Mouse (Mus musculus): ENCODE measurements around the gene Sugt1. TPM values are rescaled to one million over a fixed set of nuclear protein-coding genes. Genes with fewer than 3 reads are reported as not detected.

The Sugt1 gene
- polyA plus RNA-seq, 1 experiment = 0.28 TPM

DNA sequence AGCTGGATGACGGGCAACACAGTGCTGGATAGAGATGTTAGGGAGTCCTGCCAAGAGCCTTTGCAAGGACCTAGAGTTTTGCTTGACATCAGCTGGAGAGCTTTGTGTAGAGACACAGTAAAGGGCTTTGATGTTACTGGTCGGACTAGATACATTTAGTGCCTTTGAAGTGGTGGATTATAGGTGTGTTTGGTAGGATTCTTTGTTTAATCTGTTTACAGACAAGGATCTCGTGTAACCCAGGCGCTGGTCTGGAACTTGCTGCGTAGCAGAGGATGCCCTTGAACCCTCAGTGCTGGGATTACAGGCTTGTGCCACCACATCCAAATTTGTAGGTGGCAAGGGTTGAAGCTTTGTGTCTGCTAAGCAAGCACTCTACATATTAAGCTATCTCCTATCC lies 6.6 kb downstream of the Sugt1 start:
- H3K4me3 ChIP-seq (replicated peaks) = no peak overlapping the region
- TF ChIP-seq GATA1 (IDR thresholded peaks at IDR 0.05; ENCODE audit: low read length) (no peak), TAL1 (IDR thresholded peaks at IDR 0.05; ENCODE audit: low read length) (no peak)
- H3K27me3 ChIP-seq (ENCODE audit: control insufficient read depth) = no peaks in the 10 kb centered on the region
- H3K36me3 ChIP-seq (ENCODE audit: control insufficient read depth) = peaks cover 55% of the 10 kb centered on the region
- H3K9me3 ChIP-seq (ENCODE audit: control insufficient read depth, low read length) = no peaks in the 10 kb centered on the region
- peaks cover 9% of the 10 kb centered on the region for H3K4me1 ChIP-seq (ENCODE audit: control insufficient read depth)

DNA sequence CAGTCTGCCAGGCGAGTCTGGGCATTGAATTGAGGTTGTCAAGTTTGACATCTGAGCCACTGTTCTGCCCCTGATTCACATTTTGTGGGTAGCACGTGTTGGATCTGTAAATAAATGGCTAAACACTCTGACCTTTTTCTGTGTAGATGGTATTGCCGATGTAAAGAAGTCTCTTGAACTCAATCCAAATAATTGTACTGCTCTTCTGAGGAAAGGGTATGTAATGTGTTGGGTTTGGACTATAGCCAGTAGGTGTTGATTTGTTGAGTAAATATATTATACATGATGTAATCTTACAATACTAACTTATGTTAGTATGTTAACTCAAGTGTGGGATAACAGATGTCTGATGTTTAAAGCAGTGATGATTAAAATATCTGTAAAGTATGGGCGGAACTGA lies 9.1 kb downstream of the Sugt1 start:
- Histone ChIP-seq H3K9me3 (ENCODE audit: control insufficient read depth, low read length) (no peaks in the 10 kb centered on the region), H3K36me3 (ENCODE audit: control insufficient read depth) (peaks cover 74% of the 10 kb centered on the region), H3K27me3 (ENCODE audit: control insufficient read depth) (no peaks in the 10 kb centered on the region), H3K4me1 (ENCODE audit: control insufficient read depth) (peaks cover 2% of the 10 kb centered on the region), H3K4me3 (replicated peaks) (no peak overlapping the region)
- TF ChIP-seq GATA1 (IDR thresholded peaks at IDR 0.05; ENCODE audit: low read length) = no peak
- TF ChIP-seq TAL1 (IDR thresholded peaks at IDR 0.05; ENCODE audit: low read length) = no peak

DNA sequence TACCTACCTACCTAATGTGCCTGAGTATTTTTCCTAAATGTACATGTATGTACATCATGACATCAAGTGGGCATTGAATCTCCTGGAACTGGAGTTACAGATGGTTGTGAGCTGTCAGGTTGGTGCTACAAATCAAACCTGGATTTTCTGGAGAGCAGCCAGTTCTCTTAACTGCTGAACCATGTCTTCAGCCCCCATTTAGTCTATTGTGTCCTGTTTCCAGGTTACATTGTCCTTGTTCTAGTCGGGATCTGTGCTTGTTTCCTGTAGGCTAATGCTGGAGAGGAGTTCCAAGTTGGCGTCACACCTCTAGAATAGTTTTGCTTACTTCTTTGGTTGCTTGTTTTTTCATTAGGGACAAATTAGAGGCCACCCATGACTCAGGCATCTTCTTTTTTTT lies 18.4 kb downstream of the Sugt1 start:
- TF ChIP-seq TAL1 (IDR thresholded peaks at IDR 0.05; ENCODE audit: low read length) = no peak
- no peak for TF ChIP-seq GATA1 (IDR thresholded peaks at IDR 0.05; ENCODE audit: low read length)
- no peaks in the 10 kb centered on the region for H3K9me3 ChIP-seq (ENCODE audit: control insufficient read depth, low read length)
- H3K27me3 ChIP-seq (ENCODE audit: control insufficient read depth) = no peaks in the 10 kb centered on the region
- H3K4me3 ChIP-seq (replicated peaks) = no peak overlapping the region
- no peaks in the 10 kb centered on the region for H3K4me1 ChIP-seq (ENCODE audit: control insufficient read depth)
- H3K36me3 ChIP-seq (ENCODE audit: control insufficient read depth) = peaks cover 77% of the 10 kb centered on the region

DNA sequence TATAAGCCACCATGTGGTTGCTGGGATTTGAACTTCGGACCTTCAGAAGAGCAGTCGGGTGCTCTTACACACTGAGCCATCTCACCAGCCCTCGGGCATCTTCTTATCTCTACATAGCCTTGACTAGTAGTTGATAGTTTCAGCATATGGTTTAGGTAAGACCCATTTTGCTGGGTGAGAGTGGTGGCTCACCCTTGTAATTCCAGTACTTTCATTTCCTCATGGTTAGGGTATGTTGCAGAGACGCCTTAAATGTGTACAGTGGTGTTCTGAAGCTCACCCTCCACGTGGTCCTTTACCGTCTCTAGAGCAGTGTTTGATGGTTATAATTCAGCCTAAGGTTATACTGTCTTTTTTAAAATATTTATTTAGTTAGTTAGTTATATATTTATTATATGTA lies 18.9 kb downstream of the Sugt1 start:
- H3K27me3 ChIP-seq (ENCODE audit: control insufficient read depth) = no peaks in the 10 kb centered on the region
- peaks cover 78% of the 10 kb centered on the region for H3K36me3 ChIP-seq (ENCODE audit: control insufficient read depth)
- TF ChIP-seq GATA1 (IDR thresholded peaks at IDR 0.05; ENCODE audit: low read length) = no peak
- TF ChIP-seq TAL1 (IDR thresholded peaks at IDR 0.05; ENCODE audit: low read length) = no peak
- no peaks in the 10 kb centered on the region for H3K4me1 ChIP-seq (ENCODE audit: control insufficient read depth)
- H3K9me3 ChIP-seq (ENCODE audit: control insufficient read depth, low read length) = no peaks in the 10 kb centered on the region
- H3K4me3 ChIP-seq (replicated peaks) = no peak overlapping the region

DNA sequence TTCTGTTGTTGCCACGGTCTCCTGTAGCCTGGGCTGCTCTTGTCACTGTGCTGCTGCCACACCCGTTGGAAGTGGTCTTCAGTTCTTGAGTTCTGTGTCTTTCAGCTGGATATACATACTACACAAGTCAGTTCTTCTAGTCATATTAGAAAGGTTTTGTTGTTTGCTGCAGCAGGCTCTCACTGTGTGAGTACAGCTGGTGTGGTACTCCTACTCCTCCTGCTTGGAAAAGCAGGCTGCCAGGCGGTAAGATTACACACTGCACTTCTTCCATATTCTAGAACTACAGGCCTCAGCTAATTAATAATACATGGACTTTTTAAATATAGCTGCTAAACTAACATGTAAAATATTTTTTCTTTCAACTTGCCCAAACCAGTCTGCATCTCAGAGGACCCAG lies 19.4 kb downstream of the Sugt1 start:
- H3K36me3 ChIP-seq (ENCODE audit: control insufficient read depth) = peaks cover 76% of the 10 kb centered on the region
- H3K9me3 ChIP-seq (ENCODE audit: control insufficient read depth, low read length) = no peaks in the 10 kb centered on the region
- H3K4me1 ChIP-seq (ENCODE audit: control insufficient read depth) = no peaks in the 10 kb centered on the region
- TF ChIP-seq TAL1 (IDR thresholded peaks at IDR 0.05; ENCODE audit: low read length) (no peak), GATA1 (IDR thresholded peaks at IDR 0.05; ENCODE audit: low read length) (no peak)
- H3K27me3 ChIP-seq (ENCODE audit: control insufficient read depth) = no peaks in the 10 kb centered on the region
- no peak overlapping the region for H3K4me3 ChIP-seq (replicated peaks)

DNA sequence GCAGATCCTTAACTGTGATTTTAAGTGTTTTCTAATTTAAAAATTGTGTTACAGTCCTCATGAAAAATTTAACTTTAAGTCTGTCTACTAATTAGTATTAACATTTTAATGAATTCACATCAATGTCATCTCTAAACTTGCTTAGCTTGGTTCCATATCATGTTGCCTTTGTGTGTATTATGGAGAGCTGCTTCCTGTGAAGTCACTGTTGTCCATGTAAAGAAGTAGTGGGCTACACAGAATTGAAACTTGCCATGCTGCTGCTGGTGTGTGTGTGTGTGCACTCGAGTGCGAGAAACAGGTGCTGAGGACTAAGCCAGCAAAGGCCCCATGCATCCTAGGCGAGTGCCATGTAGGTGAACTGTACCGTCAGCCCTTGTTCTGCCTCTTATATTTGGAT lies 19.9 kb downstream of the Sugt1 start:
- Histone ChIP-seq H3K4me1 (ENCODE audit: control insufficient read depth) (no peaks in the 10 kb centered on the region), H3K27me3 (ENCODE audit: control insufficient read depth) (no peaks in the 10 kb centered on the region), H3K36me3 (ENCODE audit: control insufficient read depth) (peaks cover 78% of the 10 kb centered on the region), H3K9me3 (ENCODE audit: control insufficient read depth, low read length) (no peaks in the 10 kb centered on the region), H3K4me3 (replicated peaks) (no peak overlapping the region)
- TF ChIP-seq TAL1 (IDR thresholded peaks at IDR 0.05; ENCODE audit: low read length) (no peak), GATA1 (IDR thresholded peaks at IDR 0.05; ENCODE audit: low read length) (no peak)

DNA sequence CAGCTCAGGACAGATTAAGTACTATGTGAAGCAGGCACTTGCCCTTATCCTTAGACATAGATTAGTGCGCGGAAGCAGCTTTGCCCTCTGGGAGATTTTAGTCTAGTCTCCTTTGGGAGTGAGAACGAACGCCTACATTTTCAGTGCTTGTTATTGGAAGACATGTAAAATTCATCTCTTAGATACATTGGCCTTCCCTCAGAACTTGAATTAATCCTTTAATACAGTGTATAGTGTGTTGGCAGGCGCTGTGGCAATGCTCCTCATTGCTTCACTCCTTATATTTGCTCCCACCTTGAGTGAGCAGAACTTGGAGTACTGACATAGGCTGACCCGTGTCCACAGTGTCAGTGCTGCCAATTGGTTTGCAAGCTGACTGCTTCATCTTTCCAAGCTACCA lies 20.8 kb downstream of the Sugt1 start:
- Histone ChIP-seq H3K4me1 (ENCODE audit: control insufficient read depth) (no peaks in the 10 kb centered on the region), H3K9me3 (ENCODE audit: control insufficient read depth, low read length) (no peaks in the 10 kb centered on the region), H3K4me3 (replicated peaks) (no peak overlapping the region), H3K36me3 (ENCODE audit: control insufficient read depth) (peaks cover 81% of the 10 kb centered on the region), H3K27me3 (ENCODE audit: control insufficient read depth) (no peaks in the 10 kb centered on the region)
- TF ChIP-seq GATA1 (IDR thresholded peaks at IDR 0.05; ENCODE audit: low read length) = no peak
- no peak for TF ChIP-seq TAL1 (IDR thresholded peaks at IDR 0.05; ENCODE audit: low read length)

DNA sequence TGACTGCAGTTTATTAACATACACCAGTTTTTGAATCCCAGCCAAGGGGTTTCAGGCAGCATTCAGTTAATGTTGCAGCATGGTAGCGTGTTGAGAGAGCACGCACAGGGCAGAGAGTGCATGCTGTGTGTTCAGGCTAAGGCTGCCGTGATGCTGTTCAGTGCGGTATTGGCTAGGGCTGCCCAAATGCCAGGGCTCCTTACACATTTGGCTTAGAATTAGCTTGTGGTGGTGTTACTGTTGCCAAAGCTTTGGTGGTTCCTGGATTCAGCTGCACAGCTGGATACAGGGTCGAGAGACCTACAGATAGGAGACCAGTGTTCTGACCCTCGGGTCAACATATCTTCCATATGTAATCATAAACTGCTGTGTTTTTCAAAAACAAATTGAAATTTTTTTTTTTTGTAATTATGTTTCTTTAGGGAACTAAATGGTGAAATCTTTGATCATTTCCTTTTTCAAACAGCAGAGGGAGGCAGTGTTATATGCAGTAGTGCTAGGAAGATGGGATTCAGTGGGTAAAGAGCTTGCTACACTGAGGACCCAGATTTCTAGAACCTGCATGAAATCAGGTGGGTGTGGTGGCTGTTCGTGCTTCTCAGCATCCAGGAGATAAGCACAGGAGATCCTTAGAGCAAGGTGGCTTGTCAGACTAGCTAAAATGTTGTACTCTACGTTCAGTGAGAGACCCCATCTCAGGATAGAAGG lies 29.8 kb downstream of the Sugt1 start:
- peaks cover 73% of the 10 kb centered on the region for H3K36me3 ChIP-seq (ENCODE audit: control insufficient read depth)
- H3K4me3 ChIP-seq (replicated peaks) = no peak overlapping the region
- no peaks in the 10 kb centered on the region for H3K9me3 ChIP-seq (ENCODE audit: control insufficient read depth, low read length)
- H3K4me1 ChIP-seq (ENCODE audit: control insufficient read depth) = peaks cover 12% of the 10 kb centered on the region
- H3K27me3 ChIP-seq (ENCODE audit: control insufficient read depth) = no peaks in the 10 kb centered on the region
- no peak for TF ChIP-seq TAL1 (IDR thresholded peaks at IDR 0.05; ENCODE audit: low read length)
- TF ChIP-seq GATA1 (IDR thresholded peaks at IDR 0.05; ENCODE audit: low read length) = no peak

DNA sequence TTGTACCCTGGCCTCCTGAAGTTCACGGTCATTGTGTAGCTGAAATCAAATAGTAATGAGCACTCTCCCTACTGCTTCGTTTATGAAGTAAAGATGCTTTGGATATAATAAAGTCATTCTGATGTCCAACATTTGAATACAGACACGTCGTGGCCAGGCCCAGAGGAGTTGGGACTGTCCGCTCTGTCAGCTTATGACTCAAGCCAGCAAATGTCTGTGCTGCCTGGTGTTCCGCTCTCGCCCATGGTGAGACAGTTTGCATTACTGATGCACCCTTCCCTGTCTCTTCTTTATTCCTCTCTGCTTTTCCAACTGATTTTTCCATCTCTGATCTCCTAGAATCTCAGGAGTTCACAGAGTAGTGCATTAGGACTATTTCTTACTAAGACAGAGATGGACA lies 32.3 kb downstream of the Sugt1 start:
- TF ChIP-seq TAL1 (IDR thresholded peaks at IDR 0.05; ENCODE audit: low read length) (no peak), GATA1 (IDR thresholded peaks at IDR 0.05; ENCODE audit: low read length) (no peak)
- Histone ChIP-seq H3K4me1 (ENCODE audit: control insufficient read depth) (peaks cover 12% of the 10 kb centered on the region), H3K27me3 (ENCODE audit: control insufficient read depth) (no peaks in the 10 kb centered on the region), H3K36me3 (ENCODE audit: control insufficient read depth) (peaks cover 68% of the 10 kb centered on the region), H3K9me3 (ENCODE audit: control insufficient read depth, low read length) (no peaks in the 10 kb centered on the region), H3K4me3 (replicated peaks) (no peak overlapping the region)

DNA sequence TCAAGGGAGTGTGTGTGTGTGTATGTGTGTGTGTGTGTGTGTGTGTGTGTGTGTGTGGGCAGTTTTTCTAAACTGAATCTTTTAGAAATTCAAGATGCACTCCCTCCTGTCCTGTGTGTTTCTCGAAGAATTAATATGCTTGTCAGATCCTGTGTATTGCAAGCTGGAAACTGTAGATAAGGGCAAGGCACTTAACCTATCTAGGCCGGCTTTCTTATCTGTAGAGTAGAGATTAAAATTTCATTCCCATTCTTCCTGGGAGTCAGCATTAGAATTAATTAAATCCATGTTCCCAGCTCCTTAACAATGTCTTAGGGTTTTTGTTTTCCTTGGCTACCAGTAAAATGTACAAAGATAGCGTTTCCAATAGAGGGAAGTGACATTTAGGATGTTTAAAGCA lies 33.7 kb downstream of the Sugt1 start:
- no peaks in the 10 kb centered on the region for H3K9me3 ChIP-seq (ENCODE audit: control insufficient read depth, low read length)
- H3K4me3 ChIP-seq (replicated peaks) = no peak overlapping the region
- no peaks in the 10 kb centered on the region for H3K27me3 ChIP-seq (ENCODE audit: control insufficient read depth)
- no peak for TF ChIP-seq TAL1 (IDR thresholded peaks at IDR 0.05; ENCODE audit: low read length)
- no peak for TF ChIP-seq GATA1 (IDR thresholded peaks at IDR 0.05; ENCODE audit: low read length)
- H3K4me1 ChIP-seq (ENCODE audit: control insufficient read depth) = peaks cover 12% of the 10 kb centered on the region
- peaks cover 74% of the 10 kb centered on the region for H3K36me3 ChIP-seq (ENCODE audit: control insufficient read depth)
